Mouse (Mus musculus) frontal cortex, postnatal 36 days (tissue): ENCODE measurements around the gene Utrn.

ENCODE experiments used
- DNase-seq, 2 experiments: peaks; one replicate each; pipeline ENCODE4 v3.0.0; 2022; ENCODE audit warnings: low spot score in 2 of 2

Gene Utrn

GRCm38 (mm10) chr10:12836048-12836816, 32.9 kb downstream of the Utrn start:
- DNase-seq, result no peak

- DNase-seq, result no peak
Measured at GRCm38 (mm10) chr10:12834215-12834614, 35.0 kb downstream of the Utrn start.

GRCm38 (mm10) chr10:12832163-12832562, 37.0 kb downstream of the Utrn start:
- no peak for DNase-seq

GRCm38 (mm10) chr10:12827778-12828177, 41.4 kb downstream of the Utrn start:
- DNase-seq, result no peak

GRCm38 (mm10) chr10:12827306-12827705, 41.9 kb downstream of the Utrn start:
- no peak for DNase-seq

GRCm38 (mm10) chr10:12826760-12827281, 42.3 kb downstream of the Utrn start:
- DNase-seq, result no peak

GRCm38 (mm10) chr10:12824386-12824785, 44.8 kb downstream of the Utrn start:
- DNase-seq, result no peak

GRCm38 (mm10) chr10:12823437-12824219, 45.5 kb downstream of the Utrn start:
- no peak for DNase-seq

- DNase-seq, result peak; percentile 51 to 66
Measured at GRCm38 (mm10) chr10:12820978-12821735, 48.0 kb downstream of the Utrn start.

- DNase-seq, result no peak
Measured at GRCm38 (mm10) chr10:12817409-12817808, 51.8 kb downstream of the Utrn start.

- no peak for DNase-seq
Measured at GRCm38 (mm10) chr10:12816530-12816929, 52.6 kb downstream of the Utrn start.

- no peak for DNase-seq
Measured at GRCm38 (mm10) chr10:12814411-12814810, 54.8 kb downstream of the Utrn start.

- no peak for DNase-seq
Measured at GRCm38 (mm10) chr10:12813881-12814280, 55.3 kb downstream of the Utrn start.

- no peak for DNase-seq
Measured at GRCm38 (mm10) chr10:12813211-12813811, 55.9 kb downstream of the Utrn start.

- DNase-seq, result no peak
Measured at GRCm38 (mm10) chr10:12812680-12813079, 56.5 kb downstream of the Utrn start.

GRCm38 (mm10) chr10:12810816-12811215, 58.3 kb downstream of the Utrn start:
- DNase-seq, result no peak

- DNase-seq, result no peak
Measured at GRCm38 (mm10) chr10:12809702-12810101, 59.5 kb downstream of the Utrn start.

GRCm38 (mm10) chr10:12808467-12808866, 60.7 kb downstream of the Utrn start:
- no peak for DNase-seq

GRCm38 (mm10) chr10:12807706-12808105, 61.5 kb downstream of the Utrn start:
- peak; percentile 26 to 54 for DNase-seq

GRCm38 (mm10) chr10:12805826-12806225, 63.3 kb downstream of the Utrn start:
- no peak for DNase-seq

- no peak for DNase-seq
Measured at GRCm38 (mm10) chr10:12803939-12804338, 65.2 kb downstream of the Utrn start.

- DNase-seq, result no peak
Measured at GRCm38 (mm10) chr10:12799416-12799815, 69.7 kb downstream of the Utrn start.
